In genomic region chr4:89306798-89307365, GRCm38 (mm10) we compare ENCODE assay signal across 18 mouse cellular contexts. TPM values are rescaled to one million over a fixed set of nuclear protein-coding genes. Genes with fewer than 3 reads are reported as not detected.
DNase-seq lines count a peak whose midpoint lies in the region; ATAC-seq lines count a peak whose summit lies in the region.
"Had no signal": no experiment of that assay in that cellular context is flagged by ENCODE, and none has a peak within 500 bp of the region (broad histone marks: within the 10 kb centered on the region; RNA-seq: fewer than 3 reads in every experiment).

No protein-coding gene starts in this region.

- no peak for ATAC-seq in megakaryocyte, adult 5-6 weeks (ENCODE audit: poor library complexity, severe bottlenecking)
- peak; percentile 37; the same call in 1 of the 2 replicates for ATAC-seq in common myeloid progenitor, adult 5-6 weeks (replicated peaks; ENCODE audit: low read depth, poor library complexity, severe bottlenecking)
- ATAC-seq in megakaryocyte-erythroid progenitor cell, adult 5-6 weeks (replicated peaks; ENCODE audit: low FRiP score, low TSS enrichment, poor library complexity, severe bottlenecking), result 0 out of 2 replicates have a peak, but pooled peaks have one; percentile 25
- ATAC-seq: forebrain, postnatal 0 days had no signal

- no peaks in the 10 kb centered on the region for H3K9me3 ChIP-seq in megakaryocyte, embryonic 14.5 days
- H3K9me3 ChIP-seq: limb, embryonic 13.5 days had no signal

- peak overlapping the region; percentile 70 for H3K4me3 ChIP-seq in megakaryocyte, embryonic 14.5 days (replicated peaks)
- H3K4me3 ChIP-seq: limb, embryonic 13.5 days; myocyte had no signal

- H3K36me3 ChIP-seq in megakaryocyte, embryonic 14.5 days (replicated peaks; ENCODE audit: low read length), result peaks cover 33% of the 10 kb centered on the region
- H3K36me3 ChIP-seq: limb, embryonic 13.5 days had no signal

- H3K27me3 ChIP-seq in megakaryocyte, embryonic 14.5 days (replicated peaks), result peaks cover 52% of the 10 kb centered on the region

- DNase-seq in embryo, embryonic 10 days (ENCODE audit: low spot score), result peak; percentile 52
- no peak for DNase-seq in embryo, embryonic 9.5 days (ENCODE audit: extremely low spot score)
- no peak for DNase-seq in kidney, postnatal 36 days
- no peak for DNase-seq in left cerebral cortex, adult 18-20 months (ENCODE audit: low spot score in 2 of 2)
- DNase-seq: cerebellum, adult 18-20 months; heart, postnatal 14 days; kidney, adult 11 months; kidney, postnatal 4 days; right cerebral cortex, postnatal 14 days had no signal

- H3K4me1 ChIP-seq in megakaryocyte, embryonic 14.5 days, result peaks cover 37% of the 10 kb centered on the region

RNA-seq across cellular contexts. Expression of gene Cdkn2b, which starts 4.0 kb away (rescaled TPM):
- polyA plus RNA-seq in megakaryocyte, embryonic 14.5 days (2012; ENCODE audit: insufficient read depth, low replicate concordance), result 24.7 and 31.6 TPM in 2 replicates
- not detected in 2 replicates for total RNA-seq in megakaryocyte, adult 5-6 weeks (2015)
- total RNA-seq in megakaryocyte, adult 5-6 weeks (2017), result 0.41 TPM in 1 of 2 replicates, not detected in the other
- not detected in 2 replicates for total RNA-seq in common myeloid progenitor, adult 5-6 weeks (2017)
- total RNA-seq in megakaryocyte-erythroid progenitor cell, adult 5-6 weeks (2014; fragmentation: Nextera tagmentation), result not detected in 2 replicates
- not detected in 2 replicates for total RNA-seq in megakaryocyte-erythroid progenitor cell, adult 5-6 weeks (2017)
- 1 to 10 TPM; 1.2 to 1.6 TPM for total RNA-seq in left cerebral cortex, adult 18-20 months (2021)
- polyA plus RNA-seq: myocyte had no signal

RNA-seq across cellular contexts. Expression of gene Cdkn2a, which starts 12.4 kb away (rescaled TPM):
- polyA plus RNA-seq in megakaryocyte, embryonic 14.5 days (2012; ENCODE audit: insufficient read depth, low replicate concordance), result 232 and 254 TPM in 2 replicates
- not detected in 2 replicates for total RNA-seq in megakaryocyte, adult 5-6 weeks (2015)
- total RNA-seq in megakaryocyte, adult 5-6 weeks (2017), result not detected in 2 replicates
- not detected in 2 replicates for total RNA-seq in common myeloid progenitor, adult 5-6 weeks (2017)
- total RNA-seq in megakaryocyte-erythroid progenitor cell, adult 5-6 weeks (2014; fragmentation: Nextera tagmentation), result not detected in 2 replicates
- not detected in 2 replicates for total RNA-seq in megakaryocyte-erythroid progenitor cell, adult 5-6 weeks (2017)
- total RNA-seq in left cerebral cortex, adult 18-20 months (2021), result 1 to 10 TPM in 1 of 2 experiments, not detected in 1; 1.2 TPM
- total RNA-seq: forebrain, postnatal 0 days; gastrocnemius, postnatal 4 days had no signal
- polyA plus RNA-seq: forebrain, postnatal 0 days; limb, embryonic 13.5 days; liver, embryonic 16.5 days; myocyte had no signal
